Mouse (Mus musculus): ENCODE results near the gene Rab31. TPM values are rescaled to one million over a fixed set of nuclear protein-coding genes. Genes with fewer than 3 reads are reported as not detected.

Gene Rab31
- total and polyA plus RNA-seq, 2 experiments from 2014 or later, result 79.3 to 92.8 TPM

DNA sequence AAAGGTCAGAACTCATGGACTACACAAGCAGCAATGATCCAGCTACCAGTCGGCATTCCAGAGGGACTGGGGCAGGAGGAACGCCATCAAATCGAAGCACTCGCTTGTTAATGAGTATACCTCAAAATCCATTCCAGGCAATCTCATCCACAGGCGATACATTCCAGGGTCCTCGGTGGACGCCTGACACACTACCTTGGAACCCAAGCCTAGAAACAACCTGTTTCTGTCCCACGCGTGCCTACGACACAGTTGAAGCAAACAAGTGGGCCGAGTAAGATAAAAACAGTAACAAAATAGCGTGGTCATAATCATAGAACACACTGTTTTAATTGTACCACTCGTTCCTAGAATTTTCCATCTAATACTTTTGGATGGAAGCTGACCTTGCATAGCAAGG lies 75.6 kb downstream of the Rab31 start:
- TF ChIP-seq CTCF (IDR thresholded peaks at IDR 0.05; ENCODE audit: low read depth), result no peak
- no peak overlapping the region for H3K27ac ChIP-seq (ENCODE audit: low read depth, low read length)
- WGBS, result 96% methylated on average over 13 of the region's 13 CpGs
- no peak overlapping the region for H3K9ac ChIP-seq
- H3K9me3 ChIP-seq (ENCODE audit: low read length), result no peaks in the 10 kb centered on the region
- H3K4me3 ChIP-seq (ENCODE audit: low read depth, low read length), result no peak overlapping the region
- H3K36me3 ChIP-seq (ENCODE audit: insufficient read depth), result no peaks in the 10 kb centered on the region
- no peaks in the 10 kb centered on the region for H3K4me1 ChIP-seq (ENCODE audit: insufficient read depth)
- ATAC-seq (no peak), DNase-seq (no peak)
- no peaks in the 10 kb centered on the region for H3K27me3 ChIP-seq (ENCODE audit: insufficient read depth, low read length)
- no peak overlapping the region for H3K4me2 ChIP-seq (ENCODE audit: low read depth)

DNA sequence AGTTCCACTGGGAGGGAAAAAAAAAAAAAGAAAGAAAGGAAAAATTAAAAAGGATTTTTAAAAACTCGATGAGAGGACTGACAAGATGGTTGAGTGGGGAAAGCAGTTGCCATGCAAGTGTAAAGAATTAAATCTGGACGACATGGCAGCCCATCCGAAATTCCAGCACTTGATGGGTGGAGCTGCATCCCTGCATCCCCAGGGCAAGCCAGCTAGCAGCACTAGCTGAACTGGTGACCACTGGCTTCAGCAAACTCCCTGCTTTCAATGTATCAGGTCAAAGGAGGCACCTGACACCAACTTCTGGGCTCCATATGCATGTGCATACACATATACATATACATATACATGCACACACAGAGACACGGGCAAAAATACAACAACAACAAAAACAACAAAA lies 80.3 kb downstream of the Rab31 start:
- 83% methylated on average over 4 of the region's 4 CpGs for WGBS
- no peak overlapping the region for H3K27ac ChIP-seq (ENCODE audit: low read depth, low read length)
- no peak for DNase-seq
- TF ChIP-seq CTCF (IDR thresholded peaks at IDR 0.05; ENCODE audit: low read depth), result no peak
- no peaks in the 10 kb centered on the region for H3K9me3 ChIP-seq (ENCODE audit: low read length)
- no peak overlapping the region for H3K4me3 ChIP-seq (ENCODE audit: low read depth, low read length)
- H3K36me3 ChIP-seq (ENCODE audit: insufficient read depth), result peaks cover 11% of the 10 kb centered on the region; the same call in 1 of the 2 replicates
- no peaks in the 10 kb centered on the region for H3K27me3 ChIP-seq (ENCODE audit: insufficient read depth, low read length)
- no peak overlapping the region for H3K4me2 ChIP-seq (ENCODE audit: low read depth)
- no peak for ATAC-seq
- H3K4me1 ChIP-seq (ENCODE audit: insufficient read depth), result no peaks in the 10 kb centered on the region
- no peak overlapping the region for H3K9ac ChIP-seq

DNA sequence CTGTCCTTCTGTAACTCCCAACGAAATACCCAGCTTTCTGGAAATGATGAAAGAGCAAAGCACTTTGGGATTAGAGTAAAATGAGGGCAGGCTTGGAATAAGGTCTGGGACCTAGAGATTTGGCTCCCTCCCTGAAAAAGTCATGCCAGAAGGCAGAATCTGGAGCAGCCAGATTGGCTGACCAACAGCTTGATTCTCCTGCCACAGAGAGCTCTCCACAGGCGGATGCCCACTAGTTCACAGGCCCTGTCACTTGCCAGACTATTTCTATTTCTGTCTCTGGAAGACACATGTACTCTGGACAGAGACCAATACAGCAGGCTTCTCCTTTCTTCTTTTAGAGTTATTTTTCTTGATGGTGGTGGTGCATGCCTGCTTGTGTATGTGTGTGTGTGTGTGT lies 88.8 kb downstream of the Rab31 start:
- no peak overlapping the region for H3K4me3 ChIP-seq (ENCODE audit: low read depth, low read length)
- ATAC-seq, result peak; percentile 81
- H3K27ac ChIP-seq (ENCODE audit: low read depth, low read length), result 0 out of 2 replicates have a peak overlapping the region, but pooled peaks have one; percentile 40
- TF ChIP-seq CTCF (IDR thresholded peaks at IDR 0.05; ENCODE audit: low read depth), result no peak
- H3K9ac ChIP-seq, result no peak overlapping the region
- no peaks in the 10 kb centered on the region for H3K36me3 ChIP-seq (ENCODE audit: insufficient read depth)
- peak; percentile 24 for DNase-seq
- WGBS, result 74% methylated on average over 2 of the region's 2 CpGs
- no peaks in the 10 kb centered on the region for H3K9me3 ChIP-seq (ENCODE audit: low read length)
- H3K27me3 ChIP-seq (ENCODE audit: insufficient read depth, low read length), result no peaks in the 10 kb centered on the region
- H3K4me2 ChIP-seq (ENCODE audit: low read depth), result no peak overlapping the region
- no peaks in the 10 kb centered on the region for H3K4me1 ChIP-seq (ENCODE audit: insufficient read depth)

DNA sequence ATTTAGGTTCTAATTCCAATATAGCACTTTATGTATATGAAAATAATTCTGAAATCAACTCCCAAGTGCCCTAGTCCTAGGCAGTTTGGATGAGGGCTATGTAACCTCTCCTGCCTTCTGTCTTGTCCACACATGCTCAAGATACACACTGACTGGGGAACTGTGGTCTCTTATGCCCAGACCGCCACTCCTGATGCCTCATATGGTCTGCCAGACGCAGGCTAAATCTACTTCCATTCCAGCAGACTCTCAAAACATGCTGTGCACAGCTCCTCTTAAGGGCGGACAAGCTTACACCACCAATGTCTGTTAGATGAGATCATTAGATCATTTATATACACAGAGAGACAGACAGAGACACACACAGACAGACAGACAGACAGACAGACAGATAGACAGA lies 89.2 kb downstream of the Rab31 start:
- Histone ChIP-seq H3K27me3 (ENCODE audit: insufficient read depth, low read length) (no peaks in the 10 kb centered on the region), H3K36me3 (ENCODE audit: insufficient read depth) (no peaks in the 10 kb centered on the region), H3K4me1 (ENCODE audit: insufficient read depth) (no peaks in the 10 kb centered on the region), H3K9ac (no peak overlapping the region), H3K27ac (ENCODE audit: low read depth, low read length) (0 out of 2 replicates have a peak overlapping the region, but pooled peaks have one; percentile 40), H3K9me3 (ENCODE audit: low read length) (no peaks in the 10 kb centered on the region), H3K4me3 (ENCODE audit: low read depth, low read length) (no peak overlapping the region), H3K4me2 (ENCODE audit: low read depth) (no peak overlapping the region)
- peak; percentile 24 for DNase-seq
- ATAC-seq, result peak; percentile 78
- no peak for TF ChIP-seq CTCF (IDR thresholded peaks at IDR 0.05; ENCODE audit: low read depth)
- 77% methylated on average over 3 of the region's 3 CpGs for WGBS

DNA sequence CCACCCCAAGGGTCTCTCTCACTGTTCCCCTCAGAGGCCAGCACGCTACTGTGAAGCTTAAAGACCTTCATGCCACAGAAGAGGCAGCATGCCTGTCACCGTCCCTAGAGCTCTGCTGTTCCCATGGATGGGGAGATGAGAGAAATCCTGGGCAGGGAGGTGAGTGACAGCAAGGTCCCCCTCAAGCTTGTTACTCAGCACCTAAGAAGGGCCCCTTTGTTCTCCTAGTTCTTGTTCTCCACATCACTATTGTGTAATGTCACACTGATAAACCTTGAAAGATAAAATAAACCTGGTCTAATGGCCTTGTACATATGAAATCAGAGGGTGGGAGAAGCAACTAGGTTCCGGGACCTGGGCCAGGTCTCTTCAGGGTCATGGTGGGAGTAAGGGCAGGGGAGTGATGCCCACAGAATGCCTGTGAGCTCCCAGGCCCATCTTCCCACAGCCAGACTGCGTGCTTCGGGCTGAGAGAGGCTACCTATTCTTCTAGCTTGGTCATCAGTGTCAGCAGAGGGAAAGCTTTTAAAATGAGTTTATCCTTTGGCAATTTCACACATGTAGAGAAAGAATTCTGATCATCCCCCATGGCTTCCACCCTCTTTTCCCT lies 90.4 kb downstream of the Rab31 start:
- Histone ChIP-seq H3K9me3 (ENCODE audit: low read length) (no peaks in the 10 kb centered on the region), H3K4me2 (ENCODE audit: low read depth) (no peak overlapping the region), H3K4me1 (ENCODE audit: insufficient read depth) (no peaks in the 10 kb centered on the region), H3K27ac (ENCODE audit: low read depth, low read length) (no peak overlapping the region), H3K36me3 (ENCODE audit: insufficient read depth) (no peaks in the 10 kb centered on the region), H3K27me3 (ENCODE audit: insufficient read depth, low read length) (no peaks in the 10 kb centered on the region), H3K4me3 (ENCODE audit: low read depth, low read length) (no peak overlapping the region), H3K9ac (no peak overlapping the region)
- DNase-seq (no peak), ATAC-seq (no peak)
- TF ChIP-seq CTCF (IDR thresholded peaks at IDR 0.05; ENCODE audit: low read depth), result no peak
- WGBS, result 74% methylated on average over 5 of the region's 5 CpGs

DNA sequence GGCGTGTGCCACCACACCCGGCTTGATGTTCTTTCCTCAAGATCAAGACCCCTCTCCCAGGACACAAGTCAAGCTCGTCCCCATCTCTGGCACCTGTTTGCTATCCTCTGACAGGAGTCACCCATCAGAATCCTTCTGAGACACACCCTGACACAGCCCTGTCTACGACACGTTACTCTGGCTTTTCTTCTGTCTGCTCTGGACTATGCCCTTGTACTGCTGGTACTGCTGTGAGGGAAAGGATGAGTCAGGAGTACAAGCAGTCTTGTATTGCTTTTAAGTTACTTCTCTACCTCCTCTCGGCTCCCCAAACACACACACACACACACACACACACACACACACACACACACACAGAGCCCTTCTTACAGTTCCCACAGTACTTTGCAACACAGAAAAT lies 91.0 kb downstream of the Rab31 start:
- no peaks in the 10 kb centered on the region for H3K9me3 ChIP-seq (ENCODE audit: low read length)
- no peak overlapping the region for H3K27ac ChIP-seq (ENCODE audit: low read depth, low read length)
- TF ChIP-seq CTCF (IDR thresholded peaks at IDR 0.05; ENCODE audit: low read depth), result no peak
- 85% methylated on average over 6 of the region's 6 CpGs for WGBS
- no peak for DNase-seq
- no peak for ATAC-seq
- no peak overlapping the region for H3K9ac ChIP-seq
- H3K4me3 ChIP-seq (ENCODE audit: low read depth, low read length), result no peak overlapping the region
- no peaks in the 10 kb centered on the region for H3K36me3 ChIP-seq (ENCODE audit: insufficient read depth)
- H3K4me2 ChIP-seq (ENCODE audit: low read depth), result no peak overlapping the region
- H3K4me1 ChIP-seq (ENCODE audit: insufficient read depth), result no peaks in the 10 kb centered on the region
- no peaks in the 10 kb centered on the region for H3K27me3 ChIP-seq (ENCODE audit: insufficient read depth, low read length)

DNA sequence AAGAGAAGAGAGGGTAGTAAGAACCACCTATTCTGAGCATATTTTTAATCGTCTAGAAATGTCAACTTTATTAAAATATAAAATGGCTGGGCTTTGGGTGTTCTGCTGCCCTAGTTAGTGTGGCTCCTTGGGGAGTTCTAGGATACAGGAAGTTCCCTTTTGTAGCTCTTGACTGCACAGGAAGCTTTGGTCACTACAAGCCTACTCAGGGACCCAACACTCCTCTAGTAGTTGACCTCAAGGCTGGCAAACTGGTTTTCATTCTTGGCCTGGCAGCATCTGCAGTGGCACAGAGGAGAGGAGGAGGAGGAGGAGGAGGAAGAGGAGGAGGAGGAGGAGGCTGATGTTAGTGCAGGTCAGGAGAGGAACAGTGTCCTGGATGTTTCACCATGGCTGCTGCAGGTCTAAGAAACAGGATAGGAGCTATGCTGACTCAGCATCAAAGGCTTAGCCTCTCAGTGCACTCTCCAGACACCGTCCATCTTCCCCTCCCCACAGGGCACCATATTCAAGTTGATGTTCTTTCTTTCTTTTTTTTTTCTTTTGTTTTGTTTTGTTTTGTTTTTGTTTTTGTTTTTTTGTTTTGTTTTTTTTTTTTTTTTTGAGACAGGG lies 91.6 kb downstream of the Rab31 start:
- Histone ChIP-seq H3K4me3 (ENCODE audit: low read depth, low read length) (no peak overlapping the region), H3K27ac (ENCODE audit: low read depth, low read length) (no peak overlapping the region), H3K4me2 (ENCODE audit: low read depth) (no peak overlapping the region), H3K9me3 (ENCODE audit: low read length) (no peaks in the 10 kb centered on the region), H3K9ac (no peak overlapping the region), H3K36me3 (ENCODE audit: insufficient read depth) (no peaks in the 10 kb centered on the region), H3K4me1 (ENCODE audit: insufficient read depth) (no peaks in the 10 kb centered on the region), H3K27me3 (ENCODE audit: insufficient read depth, low read length) (no peaks in the 10 kb centered on the region)
- 85% methylated on average over 2 of the region's 2 CpGs for WGBS
- no peak for DNase-seq
- TF ChIP-seq CTCF (IDR thresholded peaks at IDR 0.05; ENCODE audit: low read depth), result no peak
- no peak for ATAC-seq
